Mouse (Mus musculus) C2C12 (cell line): ENCODE results near the gene Tmem273. TPM values are rescaled to one million over a fixed set of nuclear protein-coding genes. Genes with fewer than 3 reads are reported as not detected.

Experiments
- H3K27me3 ChIP-seq: one replicate; pipeline ENCODE4 v1.6.1; 2011; ENCODE audit not compliant: control insufficient read depth, insufficient read depth, insufficient read length
- H3K36me3 ChIP-seq: one replicate; pipeline ENCODE4 v1.6.1; 2011; ENCODE audit not compliant: control insufficient read depth, insufficient read depth
- H3K4me3 ChIP-seq: one replicate; pipeline ENCODE4 v1.5.1; 2011; ENCODE audit warnings: mild to moderate bottlenecking, control low read depth; ENCODE audit not compliant: poor library complexity, insufficient read depth, severe bottlenecking
- H3K79me2 ChIP-seq: one replicate; pipeline ENCODE4 v1.6.1; 2011; ENCODE audit not compliant: control insufficient read depth, insufficient read depth
- H3K79me3 ChIP-seq: one replicate; pipeline ENCODE4 v1.6.1; 2011; ENCODE audit warnings: low read depth, control low read depth
- H3ac ChIP-seq: one replicate; pipeline ENCODE3; 2011; ENCODE audit warnings: low read depth; ENCODE audit not compliant: control insufficient read depth, insufficient read length
- CEBPB ChIP-seq: IDR thresholded peaks from one replicate; pipeline ENCODE4 v1.6.1; 2011; ENCODE audit warnings: low read depth, mild to moderate bottlenecking, control low read depth, moderate library complexity
- CTCF ChIP-seq: IDR thresholded peaks from one replicate; pipeline ENCODE4 v1.5.1; 2011; ENCODE audit not compliant: control insufficient read depth, insufficient read depth, insufficient read length
- FOSL1 ChIP-seq: IDR thresholded peaks from one replicate; pipeline ENCODE4 v1.8.0; 2011; ENCODE audit warnings: mild to moderate bottlenecking, low read length; ENCODE audit not compliant: poor library complexity, insufficient read depth, severe bottlenecking
- MAX ChIP-seq: IDR thresholded peaks from one replicate; pipeline ENCODE4 v1.6.1; 2011; ENCODE audit warnings: mild to moderate bottlenecking, control low read depth
- MYOD1 ChIP-seq: IDR thresholded peaks from one replicate; pipeline ENCODE4 v1.6.1; 2011; ENCODE audit warnings: low read depth; ENCODE audit not compliant: control insufficient read depth, insufficient read length
- MYOG ChIP-seq: IDR thresholded peaks from one replicate; pipeline ENCODE4 v1.6.1; 2011; ENCODE audit not compliant: control insufficient read depth, insufficient read length; ENCODE audit errors: extremely low read depth
- USF1 ChIP-seq: IDR thresholded peaks from one replicate; pipeline ENCODE4 v1.6.1; 2011; ENCODE audit warnings: low read depth, mild to moderate bottlenecking, control low read depth, moderate library complexity
- polyA plus RNA-seq: library from polyadenylated mRNA; unstranded; fragments of >200 nt; fragmentation: generic; extraction: Trizol; gene quantifications from one replicate; pipeline ENCODE4 v1.2.1, GENCODE M21; 2012; ENCODE audit warnings: missing spikeins

The Tmem273 gene
- polyA plus RNA-seq, 1 experiment = 0.05 TPM

GRCm38 (mm10) chr14:32823861-32824260 is 38.1 kb downstream of the Tmem273 start:
- Histone ChIP-seq H3ac (no peak overlapping the region), H3K79me2 (no peaks in the 10 kb centered on the region), H3K4me3 (no peak overlapping the region), H3K27me3 (peaks cover 31% of the 10 kb centered on the region), H3K79me3 (no peaks in the 10 kb centered on the region), H3K36me3 (no peaks in the 10 kb centered on the region)
- TF ChIP-seq MYOG (no peak), MYOD1 (no peak), USF1 (no peak), CEBPB (no peak), MAX (no peak), FOSL1 (no peak), CTCF (no peak)

DNA sequence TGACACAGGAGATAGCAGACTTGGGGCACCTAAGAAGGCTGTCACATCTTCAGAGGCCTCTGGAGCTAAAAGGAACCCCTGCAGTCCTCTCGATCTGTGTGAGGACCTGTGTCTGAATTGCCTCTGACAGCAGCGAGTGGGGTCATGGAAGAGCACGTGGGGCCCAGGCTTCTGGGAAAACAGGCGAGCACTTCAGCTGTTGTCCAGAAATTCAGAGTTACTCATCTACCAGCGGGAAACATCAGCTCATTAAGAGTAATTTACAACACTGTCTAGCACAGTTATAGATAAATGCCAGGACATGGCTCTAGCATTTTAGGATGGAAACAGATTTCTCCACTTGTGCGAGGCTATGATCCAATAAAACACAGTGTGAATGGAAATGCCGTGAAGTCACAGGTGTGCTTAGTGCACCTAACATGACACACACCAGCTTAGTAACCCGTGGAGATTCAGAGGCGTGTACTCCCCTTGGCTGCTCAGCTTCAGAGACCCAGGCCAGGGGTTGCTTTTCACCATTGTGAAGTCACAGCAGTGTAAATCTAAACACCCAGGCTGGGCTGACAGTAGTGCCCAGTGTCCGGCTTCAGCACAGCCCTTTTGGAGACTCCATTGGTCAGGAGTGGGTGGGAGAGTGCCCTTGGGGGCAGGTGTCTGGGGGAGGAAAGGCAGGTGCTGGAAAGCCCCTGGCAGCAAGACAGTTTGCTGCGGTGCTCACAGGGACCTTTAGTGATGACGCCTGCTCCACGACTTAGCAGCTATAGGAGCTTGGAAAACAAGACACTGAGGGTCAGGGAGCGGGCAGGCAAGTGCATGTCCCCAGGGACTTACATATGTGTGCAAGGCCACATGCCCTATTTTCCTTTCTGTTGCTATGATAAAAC is 38.7 kb downstream of the Tmem273 start:
- no peak for TF ChIP-seq USF1
- no peak for TF ChIP-seq MYOD1
- TF ChIP-seq CTCF = no peak
- no peak for TF ChIP-seq FOSL1
- no peak for TF ChIP-seq MAX
- TF ChIP-seq CEBPB = no peak
- TF ChIP-seq MYOG = no peak
- H3ac ChIP-seq = no peak overlapping the region
- H3K79me3 ChIP-seq = no peaks in the 10 kb centered on the region
- H3K27me3 ChIP-seq = peaks cover 25% of the 10 kb centered on the region
- H3K36me3 ChIP-seq = no peaks in the 10 kb centered on the region
- no peaks in the 10 kb centered on the region for H3K79me2 ChIP-seq
- no peak overlapping the region for H3K4me3 ChIP-seq

DNA sequence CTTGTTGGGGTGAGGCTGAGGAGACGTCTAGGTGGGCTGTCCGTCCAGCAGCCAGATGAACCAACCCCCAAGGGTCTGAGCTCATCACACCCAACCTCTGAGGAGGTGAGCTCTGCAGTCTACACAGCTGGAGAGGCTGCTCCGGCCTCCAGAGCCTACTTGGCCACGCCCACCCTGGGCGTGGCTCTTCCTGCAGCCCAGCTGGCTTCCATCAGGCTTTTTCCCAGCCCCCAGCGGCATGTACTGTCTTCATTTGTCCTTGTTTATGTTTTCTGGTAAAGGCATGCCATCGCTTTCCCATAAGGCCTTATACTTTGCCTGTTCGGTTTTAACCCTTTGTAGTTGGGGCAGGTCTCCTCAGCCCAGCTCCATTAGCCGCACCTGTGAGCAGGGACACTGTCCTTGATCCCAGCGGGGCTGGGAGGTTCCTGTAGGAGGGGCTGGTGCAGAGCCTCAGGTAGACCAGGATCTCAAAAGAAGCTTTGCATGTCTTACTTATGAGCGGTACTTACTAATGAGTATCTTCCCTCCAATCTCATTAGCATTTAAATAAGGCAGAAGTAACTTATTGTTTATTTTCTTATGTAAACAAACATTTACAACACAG is 39.8 kb downstream of the Tmem273 start:
- Histone ChIP-seq H3ac (no peak overlapping the region), H3K36me3 (no peaks in the 10 kb centered on the region), H3K4me3 (no peak overlapping the region), H3K79me2 (no peaks in the 10 kb centered on the region), H3K27me3 (peaks cover 25% of the 10 kb centered on the region), H3K79me3 (no peaks in the 10 kb centered on the region)
- TF ChIP-seq MYOD1 (no peak), USF1 (no peak), CEBPB (no peak), MYOG (no peak), FOSL1 (no peak), MAX (no peak), CTCF (no peak)

- Histone ChIP-seq H3K4me3 (no peak overlapping the region), H3K79me3 (no peaks in the 10 kb centered on the region), H3K27me3 (peaks cover 20% of the 10 kb centered on the region), H3K36me3 (no peaks in the 10 kb centered on the region), H3K79me2 (no peaks in the 10 kb centered on the region), H3ac (no peak overlapping the region)
- TF ChIP-seq CEBPB = no peak
- no peak for TF ChIP-seq MYOG
- no peak for TF ChIP-seq CTCF
- TF ChIP-seq FOSL1 = no peak
- TF ChIP-seq USF1 = no peak
- TF ChIP-seq MAX = no peak
- TF ChIP-seq MYOD1 = no peak
These were observed 41.4 kb downstream of the Tmem273 start for GRCm38 (mm10) chr14:32827165-32827564.

- Histone ChIP-seq H3ac (no peak overlapping the region), H3K36me3 (no peaks in the 10 kb centered on the region), H3K27me3 (peaks cover 25% of the 10 kb centered on the region), H3K4me3 (no peak overlapping the region), H3K79me3 (no peaks in the 10 kb centered on the region), H3K79me2 (no peaks in the 10 kb centered on the region)
- TF ChIP-seq MYOG (no peak), CEBPB (no peak), CTCF (no peak), USF1 (no peak), MYOD1 (no peak), FOSL1 (no peak), MAX (no peak)
These were observed 42.4 kb downstream of the Tmem273 start for GRCm38 (mm10) chr14:32827994-32828650.
